Mouse (Mus musculus): Measurements from ENCODE around the gene Esr1.

DNA sequence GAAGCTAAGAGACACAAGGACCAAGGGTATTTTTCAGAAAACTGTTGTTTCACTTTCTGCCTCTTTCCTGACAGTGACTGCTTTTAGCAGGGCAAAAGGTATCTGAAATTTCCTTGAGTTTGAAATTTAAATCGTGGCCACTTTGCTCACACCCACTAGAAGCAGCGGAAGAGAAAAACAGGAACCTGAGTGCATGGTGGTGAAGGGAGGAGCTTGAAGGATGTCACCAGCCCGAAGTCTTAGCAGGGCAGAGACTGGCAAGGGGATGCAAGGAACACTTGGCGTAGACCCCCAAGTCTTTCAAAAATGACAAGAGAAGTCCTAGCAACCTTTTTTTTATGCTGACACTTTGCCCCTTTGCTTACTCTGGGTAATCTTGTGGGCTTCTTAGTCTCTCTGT, 299.1 kb downstream of the Esr1 start:
- TF ChIP-seq POLR2AphosphoS5 (IDR thresholded peaks at IDR 0.05; ENCODE audit: insufficient replicate concordance, low read depth, low read length) (no peak), CTCF (IDR thresholded peaks at IDR 0.05; ENCODE audit: low read depth, low read length) (no peak), GATA1 (IDR thresholded peaks at IDR 0.05; ENCODE audit: borderline replicate concordance, low read length) (no peak), TAL1 (conservative IDR thresholded peaks at IDR 0.05; ENCODE audit: low read depth, low read length) (no peak), GATA2 (IDR thresholded peaks at IDR 0.05; ENCODE audit: borderline replicate concordance, low read depth, low read length) (no peak)
